Mouse (Mus musculus) liver, embryonic 12.5 days (tissue): ENCODE measurements at regions not wholly inside any gene's neighbourhood (a gene's known extent, or its start where the extent isn't known, plus 50 kb on each side); places are given as distances from the start of the nearest gene placed in this dataset.

ENCODE experiments used
- ATAC-seq: fragments of 200-750 bp; cut with Nextera tagmentation; 2 replicates; pipeline ENCODE4 v1.8.0; 2017; ENCODE audit warnings: moderate number of reproducible peaks, mild to moderate bottlenecking, moderate library complexity
- H3K27ac ChIP-seq: fragments of 300-500 bp; sonication (generic); 2 replicates; pipeline ENCODE4 v1.5.1; 2016; ENCODE audit warnings: mild to moderate bottlenecking
- H3K27me3 ChIP-seq: fragments of 300-500 bp; sonication (generic); replicated peaks from 2 replicates; pipeline ENCODE4 v1.6.1; 2016; ENCODE audit warnings: mild to moderate bottlenecking, moderate library complexity
- H3K36me3 ChIP-seq: fragments of 300-500 bp; sonication (generic); 2 replicates; pipeline ENCODE4 v1.6.1; 2016; ENCODE audit warnings: mild to moderate bottlenecking, moderate library complexity
- H3K4me1 ChIP-seq: fragments of 300-500 bp; sonication (generic); 2 replicates; pipeline ENCODE4 v1.6.1; 2016
- H3K4me2 ChIP-seq: fragments of 300-500 bp; sonication (generic); 2 replicates; pipeline ENCODE4 v1.6.1; 2016; ENCODE audit warnings: mild to moderate bottlenecking, moderate library complexity
- H3K4me3 ChIP-seq: fragments of 300-500 bp; sonication (generic); 2 replicates; pipeline ENCODE4 v1.5.1; 2016; ENCODE audit warnings: mild to moderate bottlenecking, moderate library complexity
- H3K9ac ChIP-seq: fragments of 300-500 bp; sonication (generic); 2 replicates; pipeline ENCODE4 v1.6.1; 2016; ENCODE audit warnings: mild to moderate bottlenecking, moderate library complexity
- H3K9me3 ChIP-seq: fragments of 300-500 bp; sonication (generic); replicated peaks from 2 replicates; pipeline ENCODE4 v1.6.1; 2016; ENCODE audit warnings: mild to moderate bottlenecking, moderate library complexity
- WGBS: fragments of 180-500 bp; shearing (Covaris S2); methylation state at CpG from one replicate; pipeline ENCODE4 v1.1.7; 2016; ENCODE audit not compliant: insufficient replicate concordance; 5-methylcytosine and 5-hydroxymethylcytosine counted together

DNA sequence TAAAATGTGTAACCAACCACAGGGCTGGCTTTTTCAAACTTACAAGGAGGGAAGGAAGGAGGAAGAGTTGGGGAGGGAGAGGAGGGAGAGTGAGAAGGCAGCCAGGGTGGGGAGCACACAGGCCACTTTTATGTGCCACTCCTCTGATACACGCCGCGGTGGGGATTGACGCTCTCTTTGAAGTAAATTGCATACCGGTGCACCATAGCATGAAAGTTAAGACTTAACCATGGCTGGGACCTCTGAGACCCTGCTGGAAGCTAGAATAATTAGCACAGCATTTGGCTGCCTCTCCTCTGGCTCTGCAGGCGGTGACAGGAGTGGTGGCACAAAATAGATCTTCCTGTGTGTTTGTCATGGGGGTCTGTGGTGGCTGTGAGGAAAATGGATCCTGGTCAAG is 380.7 kb downstream of the H2al1j start:
- Histone ChIP-seq H3K9me3 (no peaks in the 10 kb centered on the region), H3K4me3 (no peak overlapping the region), H3K4me2 (no peak overlapping the region), H3K36me3 (no peaks in the 10 kb centered on the region), H3K27me3 (0 out of 2 replicates have a peak, but pooled peaks cover 17% of the 10 kb centered on the region), H3K9ac (no peak overlapping the region), H3K4me1 (no peaks in the 10 kb centered on the region), H3K27ac (no peak overlapping the region)
- no peak for ATAC-seq
- WGBS = 56% methylated on average over 6 of the region's 6 CpGs

DNA sequence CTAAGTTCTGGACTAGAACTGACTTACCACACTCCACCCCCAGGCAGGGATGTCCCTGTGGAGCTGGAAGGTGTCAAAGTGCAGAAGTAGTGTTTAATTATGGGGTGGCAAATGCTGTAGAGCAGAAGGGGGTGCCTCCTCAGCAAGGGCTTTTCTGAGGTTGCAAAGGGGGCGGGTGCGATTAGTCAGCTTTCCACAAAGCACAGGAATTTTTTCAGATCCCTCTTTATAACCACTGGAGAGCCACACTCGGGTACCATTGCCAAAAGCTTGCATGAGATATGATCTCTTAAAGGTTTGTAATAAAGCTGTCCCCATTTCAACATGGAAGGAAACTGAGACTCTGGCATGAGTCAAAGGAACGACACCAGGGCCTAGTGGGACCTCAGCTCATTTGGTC is 381.7 kb downstream of the H2al1j start:
- H3K9ac ChIP-seq = no peak overlapping the region
- H3K4me2 ChIP-seq = no peak overlapping the region
- no peak overlapping the region for H3K27ac ChIP-seq
- no peaks in the 10 kb centered on the region for H3K9me3 ChIP-seq
- no peak for ATAC-seq
- H3K27me3 ChIP-seq = 0 out of 2 replicates have a peak, but pooled peaks cover 17% of the 10 kb centered on the region
- H3K36me3 ChIP-seq = no peaks in the 10 kb centered on the region
- H3K4me1 ChIP-seq = no peaks in the 10 kb centered on the region
- 66% methylated on average over 4 of the region's 4 CpGs for WGBS
- no peak overlapping the region for H3K4me3 ChIP-seq

DNA sequence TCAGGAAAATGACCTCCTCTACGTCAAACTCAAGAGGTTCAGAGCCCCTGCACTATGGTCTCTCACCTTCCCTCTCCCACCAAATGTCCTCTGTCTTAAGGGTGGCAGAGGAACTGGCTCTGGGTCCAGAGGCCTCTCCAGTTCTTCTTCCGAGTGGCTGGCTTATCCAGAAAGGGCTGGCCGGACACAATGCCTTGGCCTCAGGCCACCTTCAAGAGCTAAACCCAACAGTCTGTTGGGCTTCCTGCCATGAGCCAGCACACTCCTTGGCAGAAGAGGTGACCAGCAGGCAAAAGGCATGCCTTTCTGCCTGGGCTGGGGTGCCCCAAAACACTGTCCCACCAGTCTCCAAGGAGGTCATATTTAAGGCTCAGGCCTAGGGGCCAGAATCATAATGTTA is 385.8 kb downstream of the H2al1j start:
- no peak overlapping the region for H3K27ac ChIP-seq
- ATAC-seq = no peak
- H3K9me3 ChIP-seq = no peaks in the 10 kb centered on the region
- no peak overlapping the region for H3K9ac ChIP-seq
- no peaks in the 10 kb centered on the region for H3K4me1 ChIP-seq
- H3K36me3 ChIP-seq = no peaks in the 10 kb centered on the region
- H3K4me3 ChIP-seq = no peak overlapping the region
- WGBS = 80% methylated on average over 3 of the region's 3 CpGs
- H3K4me2 ChIP-seq = no peak overlapping the region
- 0 out of 2 replicates have a peak, but pooled peaks cover 5% of the 10 kb centered on the region for H3K27me3 ChIP-seq

DNA sequence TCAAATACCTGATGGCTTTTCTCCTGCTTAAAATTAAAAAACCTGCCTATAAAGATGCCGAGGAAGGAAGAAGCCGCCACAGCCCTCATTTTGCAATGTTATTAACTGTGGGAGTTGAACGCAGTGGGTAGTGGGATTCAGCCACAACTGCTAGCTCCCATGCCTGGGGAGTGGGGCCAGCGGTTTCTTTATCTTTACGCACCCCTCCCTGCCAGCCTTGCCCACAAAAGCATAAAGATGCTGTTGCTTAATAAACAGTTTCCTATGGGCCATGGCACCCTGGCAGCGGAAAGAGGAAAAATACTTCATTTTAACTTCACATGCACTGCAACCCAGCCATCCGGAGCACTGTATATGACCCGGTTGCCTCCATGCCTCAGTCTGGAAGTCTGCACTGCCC is 389.2 kb downstream of the H2al1j start:
- no peaks in the 10 kb centered on the region for H3K9me3 ChIP-seq
- H3K9ac ChIP-seq = no peak overlapping the region
- no peak overlapping the region for H3K4me2 ChIP-seq
- no peaks in the 10 kb centered on the region for H3K4me1 ChIP-seq
- no peak for ATAC-seq
- no peak overlapping the region for H3K4me3 ChIP-seq
- 53% methylated on average over 8 of the region's 8 CpGs for WGBS
- no peak overlapping the region for H3K27ac ChIP-seq
- no peaks in the 10 kb centered on the region for H3K36me3 ChIP-seq
- H3K27me3 ChIP-seq = no peaks in the 10 kb centered on the region

DNA sequence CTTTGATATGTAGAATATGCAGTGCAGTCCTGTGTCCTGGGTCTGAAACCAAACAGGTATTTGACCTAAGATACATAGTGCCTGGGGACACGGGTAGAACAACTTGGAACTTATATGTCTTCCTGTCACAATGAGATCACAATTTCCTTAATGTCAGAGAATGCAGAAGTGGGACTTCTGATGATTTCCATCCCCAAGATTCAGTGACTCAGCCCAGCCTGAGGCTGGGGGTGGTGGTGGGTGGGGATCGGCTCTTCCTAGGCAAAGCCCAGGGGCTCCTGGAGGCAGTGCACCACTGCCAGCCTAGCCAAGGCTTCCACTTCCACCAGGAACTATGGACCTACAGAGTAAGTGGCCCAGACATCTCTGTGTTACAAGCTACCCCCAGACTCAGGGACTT is 391.2 kb downstream of the H2al1j start:
- no peaks in the 10 kb centered on the region for H3K9me3 ChIP-seq
- H3K27ac ChIP-seq = no peak overlapping the region
- no peak overlapping the region for H3K4me3 ChIP-seq
- no peaks in the 10 kb centered on the region for H3K4me1 ChIP-seq
- WGBS = 57% methylated on average over 2 of the region's 2 CpGs
- ATAC-seq = no peak
- H3K36me3 ChIP-seq = no peaks in the 10 kb centered on the region
- H3K4me2 ChIP-seq = no peak overlapping the region
- H3K9ac ChIP-seq = no peak overlapping the region
- H3K27me3 ChIP-seq = 0 out of 2 replicates have a peak, but pooled peaks cover 3% of the 10 kb centered on the region

DNA sequence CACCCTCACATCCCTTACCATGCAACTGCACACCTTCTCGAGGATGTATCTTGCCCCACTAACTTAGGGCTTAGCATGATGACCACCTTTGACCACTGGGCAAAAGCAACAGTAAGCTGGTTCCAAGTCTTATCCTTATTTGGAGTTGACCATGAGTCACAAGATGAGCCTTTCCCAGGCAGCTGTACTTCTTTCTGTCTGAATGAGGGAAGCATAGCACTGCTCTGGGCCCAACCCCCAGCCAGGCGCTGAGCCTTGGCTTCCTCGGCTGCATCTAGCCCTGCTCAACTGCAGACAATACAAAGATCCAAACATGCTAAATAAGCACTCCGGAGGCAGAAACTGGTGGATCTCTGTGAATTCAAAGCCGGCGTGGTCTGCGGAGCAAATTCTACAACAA is 392.9 kb downstream of the H2al1j start:
- H3K4me3 ChIP-seq = no peak overlapping the region
- H3K4me2 ChIP-seq = no peak overlapping the region
- 0 out of 2 replicates have a peak, but pooled peaks cover 3% of the 10 kb centered on the region for H3K27me3 ChIP-seq
- H3K27ac ChIP-seq = no peak overlapping the region
- no peaks in the 10 kb centered on the region for H3K36me3 ChIP-seq
- no peak overlapping the region for H3K9ac ChIP-seq
- H3K9me3 ChIP-seq = no peaks in the 10 kb centered on the region
- ATAC-seq = no peak
- 68% methylated on average over 7 of the region's 7 CpGs for WGBS
- no peaks in the 10 kb centered on the region for H3K4me1 ChIP-seq

DNA sequence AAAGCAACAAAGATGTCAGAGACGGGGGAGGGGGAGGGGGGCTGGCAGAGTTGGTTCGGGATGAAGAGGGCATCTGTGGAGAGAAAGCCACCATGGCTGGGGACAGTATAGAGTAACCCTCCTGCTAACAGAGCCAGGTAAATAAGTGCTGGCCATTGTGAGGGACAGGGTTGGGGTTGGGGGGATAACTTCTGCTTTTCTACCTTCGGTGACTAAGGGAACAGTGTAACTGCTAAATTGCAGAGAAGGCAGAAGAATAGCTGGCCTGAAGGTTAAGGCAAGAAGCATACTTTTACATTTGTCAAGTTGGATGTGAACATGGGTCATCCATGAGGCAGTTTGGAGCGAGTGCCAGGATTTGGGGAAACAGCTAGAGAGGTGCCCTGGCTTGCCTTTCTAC is 395.1 kb downstream of the H2al1j start:
- Histone ChIP-seq H3K4me1 (no peaks in the 10 kb centered on the region), H3K4me2 (no peak overlapping the region), H3K36me3 (no peaks in the 10 kb centered on the region), H3K4me3 (no peak overlapping the region), H3K27me3 (0 out of 2 replicates have a peak, but pooled peaks cover 3% of the 10 kb centered on the region), H3K9me3 (no peaks in the 10 kb centered on the region), H3K9ac (no peak overlapping the region), H3K27ac (no peak overlapping the region)
- ATAC-seq = no peak
- WGBS = 49% methylated on average over 4 of the region's 4 CpGs

DNA sequence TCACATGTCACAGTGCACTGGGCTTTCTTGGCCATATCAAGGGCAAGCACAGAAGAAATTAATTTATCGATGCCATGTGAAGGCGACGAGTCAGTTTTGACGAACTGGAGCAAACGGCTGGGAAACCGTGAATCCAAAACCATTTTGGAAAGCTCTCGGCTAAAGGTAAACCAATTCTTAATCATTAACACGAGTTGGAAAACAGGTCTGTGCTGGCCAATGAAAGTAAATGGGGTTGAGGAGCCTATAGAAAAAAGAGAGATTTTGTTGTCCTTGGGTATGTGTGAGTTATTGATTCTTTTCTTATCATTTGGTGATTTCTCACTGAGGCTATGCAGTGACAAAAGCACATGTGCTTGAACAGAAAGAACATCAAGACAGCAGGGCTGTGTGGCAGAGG is 397.1 kb downstream of the H2al1j start:
- Histone ChIP-seq H3K4me1 (no peaks in the 10 kb centered on the region), H3K9me3 (no peaks in the 10 kb centered on the region), H3K4me3 (no peak overlapping the region), H3K4me2 (no peak overlapping the region), H3K36me3 (no peaks in the 10 kb centered on the region), H3K9ac (no peak overlapping the region), H3K27ac (no peak overlapping the region), H3K27me3 (peaks cover 3% of the 10 kb centered on the region; the same call in 1 of the 2 replicates)
- ATAC-seq = no peak
- 71% methylated on average over 8 of the region's 8 CpGs for WGBS

DNA sequence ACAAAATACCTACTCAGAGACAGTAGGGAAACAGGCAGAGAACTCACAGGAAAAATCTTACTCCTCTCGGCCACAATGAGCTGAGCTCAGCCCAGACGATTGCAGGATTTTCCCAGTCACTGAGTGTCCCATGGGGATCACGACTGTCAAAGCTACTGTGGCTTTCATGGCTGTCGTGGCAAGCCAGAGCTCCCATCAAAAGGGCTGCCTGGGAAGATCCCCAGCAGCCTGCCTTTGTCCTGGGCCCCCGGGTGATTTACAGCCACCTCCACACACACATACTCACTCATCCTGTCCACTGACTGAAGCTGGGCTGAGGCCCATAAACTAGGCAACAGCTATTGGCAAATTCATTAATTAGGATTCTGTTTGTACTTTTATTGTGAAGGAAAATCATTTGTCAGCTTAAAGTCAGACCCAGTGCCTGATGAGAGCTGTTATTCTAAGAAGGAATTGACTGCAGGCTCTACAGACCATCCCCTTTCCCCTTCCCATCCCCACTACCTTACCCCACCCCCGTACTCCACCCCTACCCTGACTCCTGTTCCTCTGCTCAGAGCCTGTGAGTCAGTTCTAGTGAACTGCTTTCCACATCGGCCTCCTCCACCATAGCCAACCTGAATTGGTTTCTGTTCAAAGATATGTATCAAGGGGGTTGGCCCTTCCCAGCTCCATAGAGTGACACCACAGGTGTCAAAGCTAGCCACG is 399.1 kb downstream of the H2al1j start:
- no peak overlapping the region for H3K4me2 ChIP-seq
- H3K27ac ChIP-seq = no peak overlapping the region
- H3K9me3 ChIP-seq = no peaks in the 10 kb centered on the region
- no peak overlapping the region for H3K4me3 ChIP-seq
- peaks cover 3% of the 10 kb centered on the region; the same call in 1 of the 2 replicates for H3K27me3 ChIP-seq
- no peaks in the 10 kb centered on the region for H3K4me1 ChIP-seq
- H3K36me3 ChIP-seq = no peaks in the 10 kb centered on the region
- ATAC-seq = no peak
- H3K9ac ChIP-seq = no peak overlapping the region
- 47% methylated on average over 8 of the region's 8 CpGs for WGBS

DNA sequence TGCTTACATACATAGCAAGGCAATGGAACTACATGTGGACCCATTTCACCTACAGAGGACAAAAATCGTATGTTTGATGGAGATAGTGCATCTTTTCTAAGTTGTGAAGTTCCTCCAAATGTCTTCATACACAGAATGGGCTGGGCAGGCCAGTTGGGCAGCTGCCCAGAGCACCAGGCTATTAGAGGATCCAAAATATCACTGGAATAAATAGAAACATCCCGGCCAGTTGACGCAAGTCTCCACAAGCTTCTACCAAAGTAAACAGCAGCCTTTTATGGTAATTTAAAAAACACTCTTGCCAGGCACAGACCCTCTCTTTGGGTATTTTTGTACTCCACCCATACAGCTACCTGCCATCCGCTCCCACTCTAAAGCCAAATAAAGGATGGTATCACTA is 400.9 kb downstream of the H2al1j start:
- no peaks in the 10 kb centered on the region for H3K36me3 ChIP-seq
- ATAC-seq = no peak
- 73% methylated on average over 4 of the region's 4 CpGs for WGBS
- H3K9ac ChIP-seq = no peak overlapping the region
- no peaks in the 10 kb centered on the region for H3K9me3 ChIP-seq
- H3K4me3 ChIP-seq = no peak overlapping the region
- no peak overlapping the region for H3K4me2 ChIP-seq
- H3K27me3 ChIP-seq = peaks cover 2% of the 10 kb centered on the region; the same call in 1 of the 2 replicates
- no peaks in the 10 kb centered on the region for H3K4me1 ChIP-seq
- H3K27ac ChIP-seq = no peak overlapping the region

DNA sequence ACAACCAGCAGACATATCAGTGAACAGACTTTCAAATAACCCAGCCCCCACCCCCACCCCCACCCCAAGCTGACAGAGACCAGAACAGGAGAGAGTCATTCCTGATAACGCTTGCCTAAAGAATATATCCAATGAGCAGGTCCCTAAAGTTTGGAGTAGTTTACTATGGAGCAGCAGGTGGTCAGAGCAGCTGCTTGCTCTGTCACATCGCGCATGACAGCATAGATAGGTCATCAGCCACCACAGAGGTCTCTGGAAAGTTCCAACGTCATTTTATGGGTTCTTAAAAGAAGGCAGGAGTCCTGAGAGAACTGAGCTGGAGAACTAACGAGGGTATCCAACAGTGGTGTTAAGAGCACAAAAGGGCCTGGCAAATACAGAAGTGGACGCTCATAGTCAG is 402.4 kb downstream of the H2al1j start:
- H3K4me2 ChIP-seq = no peak overlapping the region
- H3K27me3 ChIP-seq = peaks cover 7% of the 10 kb centered on the region
- no peaks in the 10 kb centered on the region for H3K36me3 ChIP-seq
- no peak overlapping the region for H3K9ac ChIP-seq
- 59% methylated on average over 6 of the region's 6 CpGs for WGBS
- H3K4me3 ChIP-seq = no peak overlapping the region
- no peaks in the 10 kb centered on the region for H3K9me3 ChIP-seq
- H3K4me1 ChIP-seq = peaks cover 2% of the 10 kb centered on the region; the same call in 1 of the 2 replicates
- no peak for ATAC-seq
- no peak overlapping the region for H3K27ac ChIP-seq

DNA sequence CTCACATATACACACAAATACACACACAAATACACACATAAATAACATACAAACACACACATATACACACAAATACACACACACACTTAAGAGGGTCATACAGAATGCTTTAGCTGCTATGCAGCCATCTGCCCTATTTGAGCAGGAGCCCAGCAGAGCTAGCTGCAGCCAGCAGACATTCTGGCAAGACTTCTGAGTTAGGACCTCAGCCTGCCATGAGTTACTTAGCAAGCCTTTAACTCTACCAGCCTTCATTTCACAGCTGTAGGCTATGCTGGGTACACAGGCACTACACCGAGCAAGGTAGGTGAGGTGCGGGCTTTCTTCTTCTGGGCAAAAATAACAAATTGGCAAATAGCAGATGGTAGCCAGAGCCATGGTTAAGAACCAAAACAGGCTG is 404.7 kb downstream of the H2al1j start:
- Histone ChIP-seq H3K4me2 (no peak overlapping the region), H3K4me3 (no peak overlapping the region), H3K36me3 (no peaks in the 10 kb centered on the region), H3K27ac (no peak overlapping the region), H3K4me1 (peaks cover 4% of the 10 kb centered on the region; the same call in 1 of the 2 replicates), H3K9me3 (no peaks in the 10 kb centered on the region), H3K9ac (no peak overlapping the region), H3K27me3 (peaks cover 21% of the 10 kb centered on the region)
- no peak for ATAC-seq
- 68% methylated on average over 2 of the region's 2 CpGs for WGBS
